Mouse (Mus musculus) cerebellum, adult 8-10 months (tissue): ENCODE data around the gene Clip4.
"Not testable (repeated sequence)": the region's sequence is repeated elsewhere in the genome, so short reads cannot be mapped to it uniquely, and the experiment has no call there.

Experiments
- DNase-seq: peaks from one replicate; pipeline ENCODE4 v3.0.0; 2022

Gene Clip4

DNA sequence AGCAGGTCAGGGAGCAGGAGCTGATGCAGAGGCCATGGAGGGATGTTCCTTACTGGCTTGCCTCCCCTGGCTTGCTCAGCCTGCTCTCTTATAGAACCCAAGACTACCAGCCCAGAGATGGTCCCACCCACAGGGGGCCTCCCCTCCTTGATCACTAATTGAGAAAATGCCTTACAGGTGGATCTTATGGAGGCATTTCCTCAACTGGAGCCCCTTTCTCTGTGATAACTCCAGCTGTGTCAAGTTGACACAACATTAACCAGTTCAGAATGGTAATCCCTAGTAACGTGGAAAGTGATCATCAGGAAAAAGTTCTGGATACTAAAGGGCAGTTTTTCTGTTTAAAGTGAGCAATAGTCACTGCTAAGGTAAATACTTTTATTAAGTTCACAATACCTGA lies at the start of gene Clip4:
Gene Clip4, plus strand, starts transcription at position 301 of the 400 bp plus-strand sequence.
- not testable (repeated sequence) for DNase-seq

DNA sequence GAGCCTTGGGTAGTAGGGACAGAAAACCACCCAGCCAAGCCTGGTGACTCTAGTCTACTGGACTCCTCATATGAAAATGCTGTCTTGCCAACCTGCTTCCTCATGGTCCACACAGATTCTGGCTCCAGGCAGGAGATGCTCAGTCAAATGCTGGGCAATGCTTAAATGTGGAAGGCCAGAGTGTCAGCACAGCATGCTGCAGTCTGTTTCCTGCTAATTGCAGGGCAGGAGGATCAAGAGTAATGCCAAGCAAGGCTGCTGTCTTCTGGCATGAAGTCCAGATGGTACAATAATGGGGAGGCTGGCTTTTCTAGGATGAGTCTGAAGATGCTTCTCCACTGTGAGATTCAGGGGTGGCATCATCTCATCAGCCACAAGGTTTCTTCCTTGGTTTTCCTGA lies 47.8 kb upstream of the Clip4 start:
- peak; percentile 53 for DNase-seq

DNA sequence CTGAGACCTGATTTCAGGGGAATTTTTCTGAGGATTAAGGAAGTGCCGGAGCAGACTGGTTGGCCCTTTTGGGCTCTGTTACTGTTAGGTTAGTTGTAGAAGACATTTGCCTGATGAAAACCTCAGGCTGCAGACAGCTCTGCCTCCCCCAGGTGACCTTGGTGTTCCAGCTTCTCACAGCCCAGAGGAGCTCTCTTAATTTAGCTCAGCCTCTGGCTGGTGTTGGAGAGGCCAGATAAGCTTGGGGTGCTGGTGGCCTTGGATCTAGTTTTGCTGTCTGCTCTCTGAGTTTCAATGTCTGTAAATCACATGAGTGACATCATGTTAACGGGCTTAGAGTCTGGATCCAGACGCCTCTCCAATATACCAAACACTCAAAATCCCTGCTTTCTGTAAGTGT lies 47.3 kb upstream of the Clip4 start:
- no peak for DNase-seq

DNA sequence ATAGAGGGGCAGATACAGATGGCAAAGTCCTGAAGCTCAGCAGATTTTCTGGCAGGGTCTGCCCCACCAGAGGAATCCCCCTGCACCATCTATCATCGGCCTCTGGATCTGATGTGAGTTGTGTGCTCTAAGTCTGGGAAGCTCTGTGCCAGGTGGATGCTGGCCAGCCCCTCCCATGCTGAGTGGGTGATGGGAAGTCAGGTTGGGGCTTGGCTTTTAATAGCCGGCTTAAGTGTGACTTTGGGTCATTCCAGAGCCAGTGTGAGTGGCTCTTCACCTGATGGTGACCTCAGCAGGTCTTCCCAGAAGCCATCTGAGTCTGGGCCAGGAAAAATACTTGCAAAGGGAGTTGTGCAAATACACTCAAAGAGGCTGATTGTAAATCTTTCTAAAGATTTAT lies 37.6 kb upstream of the Clip4 start:
- no peak for DNase-seq

DNA sequence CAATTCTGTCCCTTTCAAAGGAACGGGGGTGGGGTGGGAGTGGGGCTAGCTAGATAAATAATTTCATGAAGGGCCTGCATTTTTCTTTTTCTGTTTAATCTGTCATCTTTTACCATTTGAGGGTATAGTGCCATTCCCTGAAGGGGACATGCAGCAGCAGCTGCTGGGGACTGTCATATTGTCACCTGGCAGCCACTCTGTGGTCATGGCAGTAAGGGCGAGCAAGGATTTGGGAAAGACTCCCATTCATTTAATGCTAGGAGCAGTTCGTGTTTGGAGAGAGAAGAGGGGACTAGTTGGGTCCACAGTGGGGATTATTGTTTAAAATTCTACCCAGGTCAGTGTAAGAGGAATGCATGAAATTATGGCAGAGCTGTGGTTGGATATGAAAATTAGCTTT lies 31.8 kb upstream of the Clip4 start:
- no peak for DNase-seq

DNA sequence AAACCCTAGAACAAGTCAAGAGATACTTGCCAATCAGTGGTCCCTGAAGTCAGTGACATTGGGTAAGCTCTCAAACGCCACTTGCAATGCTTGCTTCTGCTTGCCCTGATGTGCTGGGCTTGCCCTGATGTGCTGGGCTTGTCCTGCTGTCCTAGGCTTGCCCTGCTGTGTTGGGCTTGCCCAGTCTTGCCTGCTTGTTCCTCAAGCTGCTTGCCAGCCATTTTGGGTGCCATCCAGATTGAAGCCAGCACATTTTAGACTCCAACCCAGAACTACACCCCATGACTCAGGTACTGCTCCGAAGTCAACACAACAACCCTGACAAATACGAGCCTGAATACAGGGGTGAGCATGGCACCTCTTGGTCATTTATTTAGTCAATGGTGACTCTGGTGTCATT lies 26.1 kb upstream of the Clip4 start:
- no peak for DNase-seq

DNA sequence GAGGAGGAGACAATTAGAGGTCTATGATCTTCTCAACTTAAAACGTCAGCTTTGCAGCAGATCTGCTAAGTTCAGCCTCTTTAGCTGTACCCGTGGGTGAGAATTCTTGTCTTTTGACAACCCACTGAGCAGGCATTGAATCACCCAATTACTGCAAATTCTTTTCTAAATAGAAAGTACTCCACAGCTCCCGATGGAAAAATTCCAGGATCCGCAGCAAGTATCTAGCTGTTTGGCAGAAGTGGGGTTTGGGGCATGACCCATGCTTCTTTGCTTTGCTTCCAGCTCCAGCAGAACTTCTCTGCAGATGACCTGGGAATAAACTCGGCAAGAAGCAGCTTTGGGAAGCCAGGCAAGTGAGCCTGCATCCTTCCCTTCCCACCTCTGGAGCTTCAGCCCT lies 25.3 kb upstream of the Clip4 start:
- DNase-seq: no peak

DNA sequence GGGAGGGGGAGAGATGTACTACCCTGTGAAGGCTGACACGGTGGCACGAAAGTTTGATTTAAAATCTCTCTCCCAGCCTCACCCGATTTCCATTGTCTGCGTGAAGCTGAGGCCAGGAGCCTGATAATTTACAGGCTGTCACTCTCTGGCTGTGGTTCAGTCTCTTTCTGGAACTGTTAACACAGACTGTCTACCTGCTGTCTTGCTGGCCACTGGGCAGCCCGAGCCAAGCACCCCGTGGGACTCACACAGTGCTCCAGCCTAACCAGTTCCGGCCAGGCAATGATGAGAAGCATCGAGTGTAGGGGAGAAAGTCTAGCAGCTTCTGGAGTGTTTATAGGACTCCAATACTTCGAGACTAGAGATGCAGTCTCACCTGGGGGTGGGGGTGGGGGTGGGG lies 22.2 kb upstream of the Clip4 start:
- DNase-seq: peak; percentile 33

DNA sequence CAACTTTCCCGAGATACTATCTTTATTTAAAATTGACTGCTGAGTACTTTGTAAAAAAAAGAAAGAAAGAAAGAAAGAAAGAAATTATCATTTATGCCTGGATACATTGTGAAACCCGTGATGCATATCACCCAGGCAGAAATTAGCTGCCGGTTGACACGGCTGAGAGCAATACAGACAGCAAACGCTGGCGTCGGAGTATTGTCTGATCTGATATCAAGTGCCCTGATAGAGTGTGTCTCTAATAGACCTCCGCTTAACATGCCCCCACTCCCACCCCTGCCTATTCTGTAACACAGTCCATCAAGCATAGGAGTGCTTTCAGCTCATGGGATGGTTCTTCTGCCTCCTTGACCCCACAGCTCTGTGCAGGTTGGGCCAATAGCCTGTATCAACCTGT lies 20.7 kb upstream of the Clip4 start:
- DNase-seq: no peak

DNA sequence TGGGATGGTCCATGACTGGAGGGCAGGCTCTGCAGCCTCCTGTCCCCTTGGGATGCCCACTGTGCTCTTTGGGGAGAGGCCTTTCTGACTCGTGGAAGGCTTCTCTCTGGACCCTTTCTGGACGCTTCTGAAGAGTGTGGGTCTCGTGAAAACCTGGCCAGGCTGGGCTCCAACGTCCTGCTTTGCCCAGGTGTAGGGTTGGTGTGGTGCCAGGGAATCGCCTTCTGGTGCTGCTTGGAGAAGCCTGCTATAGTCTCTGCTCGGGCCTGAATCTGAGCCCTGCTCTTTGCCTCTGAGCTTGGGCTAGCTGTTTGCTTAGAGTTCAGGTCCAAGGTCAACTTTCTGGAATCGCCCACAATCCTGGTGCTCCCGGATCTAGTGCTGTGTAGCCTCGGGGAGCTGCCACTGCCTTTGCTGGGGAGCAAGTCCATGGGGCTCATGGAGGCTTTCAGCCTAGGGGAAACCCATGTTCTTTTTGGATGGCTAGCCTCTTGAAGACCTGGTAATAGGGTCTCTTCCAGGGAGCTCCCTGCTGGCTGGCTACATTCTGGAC lies 18.6 kb upstream of the Clip4 start:
- no peak for DNase-seq

DNA sequence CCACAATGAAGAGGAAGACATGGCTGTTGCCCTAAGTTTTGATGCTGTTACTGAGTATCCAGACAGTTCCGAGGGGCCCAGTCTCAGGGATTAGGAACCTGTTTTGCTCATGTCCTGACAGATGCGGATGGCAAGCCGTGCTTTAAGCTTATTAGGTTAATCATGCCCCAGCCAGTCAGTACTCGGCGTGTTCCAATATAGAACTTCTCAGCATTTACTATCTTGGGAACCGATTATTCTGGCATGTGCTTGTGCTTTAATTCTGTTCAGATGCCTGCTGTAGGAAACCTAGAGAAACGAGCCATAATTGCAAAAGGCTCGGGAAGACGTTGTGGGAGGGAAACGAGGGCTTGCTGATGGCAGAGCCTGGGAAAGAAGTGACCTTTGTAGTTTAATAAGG lies 15.4 kb upstream of the Clip4 start, which contains the start of gene Pcare:
Gene Pcare, minus strand, starts transcription at position 64 of the 400 bp plus-strand sequence.
- DNase-seq: no peak

DNA sequence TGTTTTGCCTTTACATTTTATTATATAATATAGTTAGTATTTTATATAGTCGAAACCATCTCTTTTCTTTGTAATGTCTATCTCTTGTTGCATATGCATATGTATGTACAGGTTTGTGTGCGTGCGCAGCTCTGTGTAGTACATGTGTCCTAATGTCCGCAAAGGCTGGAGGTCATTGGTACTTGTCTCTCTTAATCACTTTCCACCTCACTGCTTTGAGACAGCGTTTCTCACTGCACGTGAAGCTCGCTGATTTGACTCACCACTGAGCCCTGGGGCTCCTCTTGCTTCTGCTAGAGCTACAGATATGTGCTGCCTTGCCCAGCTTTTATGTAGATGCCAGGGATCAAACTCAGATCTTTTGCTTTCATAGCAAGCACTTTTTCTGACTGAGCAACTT lies 7.7 kb upstream of the Clip4 start:
- DNase-seq: no peak

DNA sequence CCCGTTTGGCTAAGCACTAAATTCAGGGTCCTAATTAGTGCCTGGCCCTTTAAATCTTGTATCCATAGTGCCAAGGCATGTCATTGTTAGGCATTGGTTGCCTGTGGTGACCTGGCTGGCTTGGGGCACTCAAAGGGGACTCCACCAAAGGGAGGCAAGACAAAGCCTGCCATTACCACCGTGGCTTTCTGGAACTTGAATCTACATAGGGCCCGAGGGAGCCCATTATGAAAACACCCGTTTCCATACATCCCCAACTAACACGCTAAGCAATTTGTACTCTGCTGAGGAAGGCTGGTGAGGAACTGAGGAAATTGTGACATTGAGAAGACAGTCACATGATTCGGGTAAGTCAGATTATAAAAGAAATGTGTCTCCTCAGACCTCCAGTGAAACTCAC lies 1.3 kb downstream of the Clip4 start:
- no peak for DNase-seq

DNA sequence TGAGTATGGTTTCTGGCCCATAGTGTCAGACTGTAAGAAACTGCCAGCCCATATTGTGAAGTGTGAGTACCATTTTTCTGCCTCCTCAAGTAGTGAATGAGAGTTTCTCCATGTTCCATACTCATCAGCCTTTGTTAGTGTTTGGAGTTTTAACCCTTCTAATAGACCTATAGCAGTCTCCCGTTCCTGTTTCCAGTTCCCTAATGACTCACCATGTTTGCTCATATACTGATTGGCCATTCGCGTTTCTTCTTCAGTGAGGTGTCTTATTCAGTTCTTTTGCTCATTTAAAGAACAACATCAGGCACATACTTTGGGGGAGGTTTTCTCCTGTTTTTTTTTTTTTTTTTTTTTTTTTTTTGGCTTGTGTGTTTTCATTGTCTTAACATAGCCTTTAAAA lies 2.4 kb downstream of the Clip4 start:
- DNase-seq: no peak

DNA sequence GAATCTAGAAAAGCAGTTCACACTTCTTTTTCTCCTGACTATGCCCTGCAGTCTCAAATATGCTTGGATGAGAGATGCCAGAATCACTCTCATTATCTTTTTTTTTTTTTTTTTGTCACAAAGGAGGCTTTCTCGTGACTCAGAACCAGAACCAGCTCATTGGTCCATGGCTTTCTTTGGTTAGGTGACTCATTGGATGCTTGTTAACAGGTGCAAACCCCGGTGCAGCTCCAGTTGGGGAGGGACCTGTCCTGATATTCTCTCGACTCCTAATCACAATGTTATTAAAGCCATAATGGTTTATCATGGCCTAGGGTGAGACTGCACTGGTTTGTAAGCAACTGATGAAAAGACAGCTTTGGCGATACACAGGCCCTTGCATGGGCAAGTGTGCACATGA lies 5.9 kb downstream of the Clip4 start:
- DNase-seq: no peak

DNA sequence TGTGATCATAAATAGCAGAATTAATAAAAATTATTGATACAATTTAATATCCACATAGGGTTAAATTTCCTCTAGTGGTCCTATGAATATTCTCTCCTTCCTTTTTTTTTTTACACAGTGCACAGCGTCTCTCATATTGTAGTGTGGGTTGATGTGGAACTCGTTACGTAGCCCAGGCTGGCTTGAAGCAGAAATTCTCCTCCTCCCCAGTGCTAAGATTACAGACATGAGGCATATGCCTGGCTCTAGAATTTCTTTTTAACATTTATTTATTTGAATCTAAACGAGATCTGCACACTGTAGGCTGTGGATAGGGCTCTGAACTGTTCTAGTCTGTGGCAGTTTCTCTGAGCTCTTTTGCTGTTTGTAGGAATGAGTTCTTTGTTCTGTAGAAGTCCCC lies 7.0 kb downstream of the Clip4 start:
- no peak for DNase-seq

DNA sequence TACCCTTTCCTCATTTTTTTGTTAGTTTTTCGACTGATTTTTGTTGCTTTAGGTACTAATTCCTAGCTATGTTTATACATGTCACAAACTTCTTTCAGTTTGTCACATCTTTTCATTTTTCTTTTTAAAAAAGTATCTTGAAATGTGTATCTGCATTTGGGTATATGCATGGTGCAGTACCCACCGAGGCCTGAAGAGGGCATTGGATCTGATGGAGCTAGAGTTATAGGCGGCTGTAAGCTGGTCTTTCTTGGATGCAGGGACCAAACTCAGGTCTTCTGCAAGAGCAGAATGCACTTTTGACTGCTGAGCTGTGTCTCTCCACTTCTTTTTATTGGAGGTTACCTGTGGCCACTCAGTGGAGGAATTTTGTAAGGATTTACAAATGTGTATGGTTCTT lies 10.4 kb downstream of the Clip4 start:
- DNase-seq: no peak

DNA sequence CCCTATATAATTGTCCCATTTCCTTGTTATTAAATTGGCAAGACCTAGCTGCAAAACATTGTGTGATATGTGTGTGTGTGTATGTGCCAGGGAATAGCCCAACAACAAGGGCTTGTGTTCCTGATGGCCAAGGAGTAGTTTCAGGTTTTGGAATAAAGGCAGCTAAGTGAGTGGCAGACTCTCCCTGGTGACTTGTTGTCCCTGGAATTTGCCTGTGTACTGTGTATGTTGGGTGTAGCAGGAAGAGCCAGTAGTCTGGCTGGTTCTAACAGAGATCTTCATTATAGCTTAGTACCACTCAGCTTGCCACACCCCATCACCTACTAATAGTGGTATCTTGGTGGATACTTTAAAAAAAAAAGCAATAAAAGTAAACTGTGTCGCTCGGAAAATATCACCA lies 12.2 kb downstream of the Clip4 start:
- DNase-seq: no peak

DNA sequence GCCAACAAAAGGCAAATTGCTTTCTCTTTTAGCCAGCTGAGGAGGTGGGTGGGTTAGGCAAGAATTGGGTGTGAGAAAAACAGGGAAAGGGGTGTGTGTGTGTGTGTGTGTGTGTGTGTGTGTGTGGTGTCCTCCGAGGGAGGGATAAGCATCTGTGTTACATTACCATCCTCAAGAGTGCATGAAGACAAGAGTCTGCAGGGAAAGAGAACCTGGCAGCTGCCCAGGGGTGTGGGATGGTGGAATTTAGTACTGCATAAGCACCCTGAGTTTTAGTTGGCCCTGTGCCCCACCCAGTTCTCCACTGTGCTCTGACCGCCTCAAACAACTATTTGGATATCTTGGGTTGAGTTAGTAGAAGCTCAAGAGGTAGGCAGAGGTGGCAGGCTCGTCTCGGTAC lies 12.7 kb downstream of the Clip4 start:
- DNase-seq: no peak

DNA sequence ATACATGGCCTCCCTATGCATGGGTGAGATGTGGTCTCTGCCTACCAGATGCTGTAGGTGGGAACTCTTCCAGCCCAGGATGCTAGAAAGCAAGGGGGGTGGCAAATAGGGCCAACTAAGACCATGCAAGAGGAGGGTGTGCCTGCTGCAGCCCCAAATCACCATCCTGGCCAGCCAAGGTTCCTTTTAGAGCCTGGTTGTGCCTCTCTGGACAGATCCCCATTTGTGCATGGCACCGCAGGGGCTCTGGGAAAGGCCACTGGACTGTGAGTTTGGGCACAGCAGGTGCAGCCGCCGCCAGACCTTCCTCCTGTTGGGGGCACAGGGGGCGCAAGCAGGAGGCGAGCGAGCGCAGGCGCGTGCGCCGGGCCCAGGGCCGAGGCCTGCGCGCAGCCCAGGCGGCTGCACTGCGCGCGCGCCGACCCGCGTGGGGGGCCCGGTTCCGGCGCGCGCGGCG lies 14.0 kb downstream of the Clip4 start:
- no peak for DNase-seq

DNA sequence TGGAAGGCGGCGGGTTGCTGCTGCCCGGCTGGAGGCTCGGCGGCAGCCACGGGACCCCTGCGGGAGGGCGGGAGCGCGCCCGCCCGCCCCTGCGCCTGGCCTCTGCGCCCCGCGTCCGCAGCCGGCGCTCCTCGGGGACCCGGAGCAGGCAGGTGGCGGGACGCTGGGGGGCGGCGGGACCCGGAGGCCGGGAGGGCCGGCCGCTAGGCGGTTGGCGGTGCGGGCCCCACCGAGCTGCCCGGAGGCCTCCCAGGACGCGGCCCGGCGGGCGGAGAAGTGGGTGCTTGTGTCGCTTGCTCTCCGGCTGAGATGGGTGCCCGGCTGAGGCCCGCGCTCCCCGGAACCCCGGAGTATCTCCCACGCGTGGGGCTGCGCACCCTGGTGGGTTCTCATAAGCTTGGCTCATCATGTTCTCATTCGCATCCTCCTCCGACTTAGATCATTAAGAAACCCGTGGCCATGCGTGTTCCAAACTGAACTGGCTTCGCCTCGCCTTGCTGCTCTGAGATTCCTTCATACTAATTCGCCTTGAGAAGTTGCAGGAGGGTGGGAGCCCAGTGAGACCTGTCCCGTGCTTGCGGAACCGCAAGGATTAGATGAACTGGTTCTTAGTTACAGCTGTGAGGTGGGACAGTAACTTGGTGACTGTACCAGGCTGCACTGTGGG lies 14.6 kb downstream of the Clip4 start:
- DNase-seq: peak; percentile 8

DNA sequence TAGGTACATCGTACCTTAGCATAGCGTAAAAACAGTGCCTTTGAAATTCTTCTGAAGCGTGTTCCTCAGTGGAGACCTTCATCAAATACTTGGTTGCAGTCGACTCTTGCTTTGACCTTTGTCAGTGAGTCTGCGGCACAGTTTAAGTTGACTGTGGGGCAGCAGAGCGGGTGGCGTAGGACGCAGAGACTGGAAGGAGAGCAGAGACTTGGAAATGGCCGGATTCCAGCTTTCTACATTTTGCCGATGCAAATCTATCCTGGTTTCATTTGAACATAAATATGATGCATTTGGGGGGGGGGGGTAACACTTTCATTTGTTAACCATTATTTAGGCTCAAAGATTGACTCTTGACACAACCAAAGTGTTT lies 15.1 kb downstream of the Clip4 start:
- DNase-seq: no peak

DNA sequence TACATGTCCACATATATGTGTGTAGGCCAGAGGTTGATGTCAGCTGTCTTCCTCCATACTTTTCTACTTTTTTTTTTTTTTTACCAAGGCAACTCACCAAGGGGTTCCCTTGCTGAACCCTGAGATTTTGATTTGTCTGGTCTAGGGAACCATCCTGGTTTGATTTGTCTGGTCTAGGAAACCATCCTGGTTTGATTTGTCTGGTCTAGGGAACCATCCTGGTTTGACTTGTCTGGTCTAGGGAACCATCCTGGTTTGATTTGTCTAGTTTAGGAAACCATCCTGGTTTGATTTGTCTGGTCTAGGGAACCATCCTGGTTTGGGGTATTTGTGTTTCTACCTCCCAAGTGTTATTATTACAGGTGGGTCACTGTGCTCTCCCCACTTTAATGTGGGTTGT lies 18.2 kb downstream of the Clip4 start:
- DNase-seq: no peak

DNA sequence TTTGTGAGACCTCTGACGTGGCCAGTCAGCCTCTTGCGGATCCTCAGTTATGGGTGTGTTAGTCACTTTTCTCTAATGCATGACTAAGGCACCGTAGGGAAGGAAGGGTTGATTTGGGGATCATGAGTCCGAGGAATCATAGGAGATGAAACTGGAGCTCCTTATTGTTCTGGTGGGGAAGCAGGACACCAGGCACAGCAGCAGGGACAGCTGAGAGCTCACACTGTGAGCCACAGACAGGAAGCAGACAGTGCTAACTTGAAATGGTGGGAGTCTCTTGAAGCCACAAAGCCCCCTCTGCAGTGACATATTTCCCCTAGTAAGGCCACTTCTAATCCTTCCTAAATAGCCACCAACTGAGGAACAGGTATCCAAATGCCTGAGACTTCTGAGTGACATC lies 22.8 kb downstream of the Clip4 start:
- no peak for DNase-seq

DNA sequence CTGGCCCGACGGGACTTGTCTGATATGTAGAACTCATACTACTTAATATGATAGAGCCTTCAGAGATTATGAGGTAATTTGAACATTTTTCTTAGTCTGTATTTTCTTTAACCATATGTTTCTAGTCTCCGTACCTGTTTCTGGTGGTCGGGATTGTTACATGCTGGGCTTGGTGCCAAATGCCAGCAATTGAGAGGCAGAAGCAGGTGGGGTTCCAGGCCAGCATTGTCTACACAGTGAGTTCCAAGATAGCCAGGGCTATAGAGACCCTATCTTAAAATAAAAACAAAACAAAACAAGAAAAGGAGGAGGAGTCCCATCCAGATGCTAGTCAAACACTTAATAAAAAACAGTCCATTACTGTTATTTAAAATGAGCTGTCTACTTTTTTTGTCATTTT lies 23.3 kb downstream of the Clip4 start:
- no peak for DNase-seq
